Mouse (Mus musculus): ENCODE data around the gene Nckap5. TPM values are rescaled to one million over a fixed set of nuclear protein-coding genes. Genes with fewer than 3 reads are reported as not detected.
"Not testable (repeated sequence)": the region's sequence is repeated elsewhere in the genome, so short reads cannot be mapped to it uniquely, and the experiment has no call there.

Gene Nckap5
- polyA plus RNA-seq, 1 experiment from 2014 or later, result 24.1 TPM

- 85% methylated on average over 6 of the region's 6 CpGs for WGBS
- H3K36me3 ChIP-seq, result no peaks in the 10 kb centered on the region
- ATAC-seq (ENCODE audit: low FRiP score), result no peak
Measured at GRCm38 (mm10) chr1:126152217-126152616, 678.4 kb downstream of the Nckap5 start.

GRCm38 (mm10) chr1:126149966-126150365 is 680.6 kb downstream of the Nckap5 start:
- Histone ChIP-seq H3K4me3 (no peak overlapping the region), H3K27me3 (no peaks in the 10 kb centered on the region), H3K4me2 (replicated peaks) (no peak overlapping the region), H3K9me3 (replicated peaks) (no peaks in the 10 kb centered on the region), H3K9ac (no peak overlapping the region), H3K27ac (no peak overlapping the region), H3K4me1 (no peaks in the 10 kb centered on the region), H3K36me3 (no peaks in the 10 kb centered on the region)
- no peak for ATAC-seq (ENCODE audit: low FRiP score)

More at GRCm38 (mm10) chr1:126152217-126152616, 678.4 kb downstream of the Nckap5 start:
- Histone ChIP-seq H3K9me3 (replicated peaks) (no peaks in the 10 kb centered on the region), H3K4me3 (no peak overlapping the region), H3K4me1 (no peaks in the 10 kb centered on the region), H3K9ac (no peak overlapping the region), H3K27ac (no peak overlapping the region), H3K27me3 (no peaks in the 10 kb centered on the region), H3K4me2 (replicated peaks) (no peak overlapping the region)

GRCm38 (mm10) chr1:126135717-126136116 is 694.9 kb downstream of the Nckap5 start:
- no peaks in the 10 kb centered on the region for H3K36me3 ChIP-seq
- whole genome bisulfite sequencing, result 88% methylated on average over 3 of the region's 3 CpGs
- no peak overlapping the region for H3K4me3 ChIP-seq
- no peaks in the 10 kb centered on the region for H3K27me3 ChIP-seq
- H3K4me2 ChIP-seq (replicated peaks), result no peak overlapping the region
- ATAC-seq (ENCODE audit: low FRiP score), result no peak
- H3K27ac ChIP-seq, result no peak overlapping the region
- no peaks in the 10 kb centered on the region for H3K4me1 ChIP-seq
- H3K9ac ChIP-seq, result no peak overlapping the region
- no peaks in the 10 kb centered on the region for H3K9me3 ChIP-seq (replicated peaks)

DNA sequence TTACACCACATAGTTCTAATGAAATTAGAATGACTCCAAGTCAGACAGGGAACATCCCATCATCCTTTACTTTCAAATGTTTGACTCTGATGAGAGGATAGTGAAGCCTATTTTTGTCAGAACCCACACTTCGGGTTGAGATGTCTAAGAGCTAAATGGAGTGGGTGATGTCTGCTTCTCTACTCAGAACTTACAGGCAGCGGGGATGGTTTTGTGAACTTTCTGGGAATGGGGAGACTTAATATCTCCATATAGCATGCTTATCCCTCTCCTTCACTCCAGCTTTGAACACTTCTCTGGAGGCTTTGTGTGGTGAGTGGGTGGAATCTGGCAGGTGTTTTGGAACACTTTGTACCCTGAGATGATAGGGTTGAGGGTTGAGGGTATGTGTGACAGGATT is 698.3 kb downstream of the Nckap5 start:
- no peak for ATAC-seq (ENCODE audit: low FRiP score)
- Histone ChIP-seq H3K27ac (no peak overlapping the region), H3K4me3 (no peak overlapping the region), H3K9me3 (replicated peaks) (no peaks in the 10 kb centered on the region), H3K4me1 (0 out of 2 replicates have a peak, but pooled peaks cover 3% of the 10 kb centered on the region), H3K9ac (no peak overlapping the region), H3K27me3 (no peaks in the 10 kb centered on the region; the same call in 1 of the 2 replicates), H3K4me2 (replicated peaks) (no peak overlapping the region), H3K36me3 (no peaks in the 10 kb centered on the region)
- 94% methylated on average over 2 of the region's 2 CpGs for WGBS

DNA sequence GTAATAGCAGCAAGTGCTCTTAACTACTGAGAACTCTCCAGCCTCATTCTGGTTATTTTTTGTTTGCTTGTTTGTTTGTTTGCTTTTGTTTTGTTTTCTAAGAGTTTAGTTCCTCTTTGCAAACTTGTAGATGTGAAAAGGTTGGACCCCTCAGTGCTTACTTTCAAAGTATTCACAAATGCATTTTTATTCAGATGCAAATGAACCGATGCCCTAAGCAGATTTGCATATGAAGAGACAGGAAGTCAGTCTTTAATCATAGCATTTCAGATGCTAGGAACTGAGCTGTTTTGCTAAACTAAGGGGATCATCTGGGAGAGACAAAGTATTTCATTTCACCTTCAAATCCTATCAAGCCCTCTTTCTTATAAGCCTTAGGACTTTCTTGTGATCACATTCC is 701.5 kb downstream of the Nckap5 start:
- Histone ChIP-seq H3K27ac (no peak overlapping the region), H3K36me3 (no peaks in the 10 kb centered on the region), H3K9me3 (replicated peaks) (no peaks in the 10 kb centered on the region), H3K9ac (no peak overlapping the region), H3K4me3 (no peak overlapping the region), H3K4me2 (replicated peaks) (no peak overlapping the region), H3K27me3 (no peaks in the 10 kb centered on the region; the same call in 1 of the 2 replicates), H3K4me1 (0 out of 2 replicates have a peak, but pooled peaks cover 3% of the 10 kb centered on the region)
- no peak for ATAC-seq (ENCODE audit: low FRiP score)
- WGBS, result 21% methylated on average over 1 of the region's 1 CpGs

- no peak for ATAC-seq (ENCODE audit: low FRiP score)
- Histone ChIP-seq H3K4me3 (no peak overlapping the region), H3K9me3 (replicated peaks) (no peaks in the 10 kb centered on the region), H3K27ac (no peak overlapping the region), H3K4me2 (replicated peaks) (no peak overlapping the region), H3K36me3 (no peaks in the 10 kb centered on the region), H3K9ac (no peak overlapping the region), H3K27me3 (no peaks in the 10 kb centered on the region; the same call in 1 of the 2 replicates), H3K4me1 (no peaks in the 10 kb centered on the region)
- WGBS, result 78% methylated on average over 5 of the region's 5 CpGs
Measured at GRCm38 (mm10) chr1:126123111-126123510, 707.5 kb downstream of the Nckap5 start.

DNA sequence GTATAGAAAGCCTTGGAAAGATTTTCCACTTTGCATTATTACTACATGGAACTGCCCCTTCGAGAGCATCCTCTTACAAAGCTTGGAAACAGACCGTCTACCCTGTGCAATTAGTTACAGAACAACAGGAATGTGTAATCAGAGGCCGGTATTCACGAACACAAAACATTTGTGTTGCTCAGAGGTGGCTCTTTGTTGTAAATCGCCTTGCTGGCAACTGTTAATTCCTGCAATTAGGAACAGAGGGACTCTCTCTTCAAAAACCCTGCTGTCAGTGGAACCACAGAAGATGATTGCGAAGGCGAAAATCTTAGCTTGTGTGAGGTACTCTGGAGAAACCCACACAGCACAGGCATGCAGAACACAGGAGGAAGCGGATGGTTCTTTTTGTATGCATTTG is 710.1 kb downstream of the Nckap5 start:
- Histone ChIP-seq H3K9ac (no peak overlapping the region), H3K9me3 (replicated peaks) (no peaks in the 10 kb centered on the region), H3K27ac (no peak overlapping the region), H3K27me3 (no peaks in the 10 kb centered on the region), H3K4me2 (replicated peaks) (no peak overlapping the region), H3K4me3 (no peak overlapping the region), H3K4me1 (no peaks in the 10 kb centered on the region), H3K36me3 (no peaks in the 10 kb centered on the region)
- WGBS, result 50% methylated on average over 8 of the region's 8 CpGs
- no peak for ATAC-seq (ENCODE audit: low FRiP score)

DNA sequence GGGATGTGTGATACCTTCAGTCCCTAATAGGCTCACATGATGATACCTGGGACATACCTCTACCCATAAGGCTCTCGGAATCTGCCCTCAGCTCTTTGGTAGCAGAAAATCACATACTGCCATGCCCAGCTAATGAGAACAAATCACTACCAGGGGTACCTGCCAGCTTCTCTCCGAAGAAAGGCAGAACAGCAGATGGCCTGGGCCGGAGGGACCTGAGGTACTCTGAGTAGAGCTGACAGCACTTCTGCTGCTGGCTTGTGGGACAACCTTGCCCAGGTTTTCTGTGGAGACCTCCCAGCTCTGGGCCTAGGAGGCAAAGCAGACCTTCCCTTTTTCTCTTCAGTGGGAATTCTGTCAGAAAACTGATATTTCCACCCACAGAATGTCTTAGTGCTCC is 714.6 kb downstream of the Nckap5 start:
- Histone ChIP-seq H3K27me3 (no peaks in the 10 kb centered on the region), H3K9ac (no peak overlapping the region), H3K36me3 (no peaks in the 10 kb centered on the region), H3K4me3 (no peak overlapping the region), H3K4me1 (no peaks in the 10 kb centered on the region), H3K9me3 (replicated peaks) (no peaks in the 10 kb centered on the region), H3K4me2 (replicated peaks) (no peak overlapping the region), H3K27ac (no peak overlapping the region)
- ATAC-seq (ENCODE audit: low FRiP score), result no peak
- WGBS, result 81% methylated on average over 3 of the region's 3 CpGs

- H3K4me3 ChIP-seq, result no peak overlapping the region
- no peaks in the 10 kb centered on the region for H3K4me1 ChIP-seq
- H3K27ac ChIP-seq, result no peak overlapping the region
- WGBS, result 61% methylated on average over 3 of the region's 3 CpGs
- H3K9me3 ChIP-seq (replicated peaks), result no peaks in the 10 kb centered on the region
- H3K36me3 ChIP-seq, result peaks cover 8% of the 10 kb centered on the region
- H3K27me3 ChIP-seq, result no peaks in the 10 kb centered on the region
- ATAC-seq (ENCODE audit: low FRiP score), result peak; percentile 76
- H3K9ac ChIP-seq, result no peak overlapping the region
- H3K4me2 ChIP-seq (replicated peaks), result no peak overlapping the region
Measured at GRCm38 (mm10) chr1:126105673-126106256, 724.8 kb downstream of the Nckap5 start.

DNA sequence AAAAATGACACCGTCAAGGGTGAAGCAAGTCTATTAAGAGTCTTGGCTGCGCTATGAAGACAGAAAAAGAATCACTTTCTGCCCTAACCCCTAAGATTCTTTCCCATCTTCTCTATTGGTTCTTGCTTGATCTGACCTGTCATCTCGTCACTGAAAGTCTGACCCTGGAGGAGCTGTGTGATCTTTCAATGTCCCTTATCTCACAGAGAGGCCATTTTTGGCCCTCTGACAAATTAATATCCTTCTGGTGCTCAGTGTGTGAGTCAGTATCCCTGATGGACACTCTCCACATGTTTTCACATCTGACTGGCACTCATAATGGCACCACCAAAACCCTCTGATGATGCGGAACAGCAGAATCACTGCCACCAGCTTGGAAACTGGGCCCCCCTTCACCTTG is 736.3 kb downstream of the Nckap5 start:
- 86% methylated on average over 4 of the region's 4 CpGs for WGBS

GRCm38 (mm10) chr1:126091979-126092378 is 738.6 kb downstream of the Nckap5 start:
- not testable (repeated sequence) for H3K9ac ChIP-seq; H3K36me3 ChIP-seq; H3K4me1 ChIP-seq; H3K4me2 ChIP-seq (replicated peaks); ATAC-seq (ENCODE audit: low FRiP score); H3K27me3 ChIP-seq; H3K27ac ChIP-seq; H3K9me3 ChIP-seq (replicated peaks); H3K4me3 ChIP-seq
- WGBS, result 96% methylated on average over 2 of the region's 2 CpGs

More for the DNA sequence above, 736.3 kb downstream of the Nckap5 start:
- Histone ChIP-seq H3K4me2 (replicated peaks) (no peak overlapping the region), H3K4me3 (no peak overlapping the region), H3K27ac (no peak overlapping the region), H3K36me3 (no peaks in the 10 kb centered on the region), H3K9me3 (replicated peaks) (no peaks in the 10 kb centered on the region), H3K4me1 (no peaks in the 10 kb centered on the region), H3K27me3 (no peaks in the 10 kb centered on the region), H3K9ac (no peak overlapping the region)
- no peak for ATAC-seq (ENCODE audit: low FRiP score)

GRCm38 (mm10) chr1:126087181-126087580 is 743.4 kb downstream of the Nckap5 start:
- ATAC-seq (ENCODE audit: low FRiP score), result no peak
- no peak overlapping the region for H3K9ac ChIP-seq
- H3K9me3 ChIP-seq (replicated peaks), result no peaks in the 10 kb centered on the region
- WGBS, result 88% methylated on average over 7 of the region's 7 CpGs
- H3K4me3 ChIP-seq, result no peak overlapping the region
- H3K36me3 ChIP-seq, result no peaks in the 10 kb centered on the region
- no peak overlapping the region for H3K4me2 ChIP-seq (replicated peaks)
- no peaks in the 10 kb centered on the region for H3K27me3 ChIP-seq
- no peaks in the 10 kb centered on the region for H3K4me1 ChIP-seq
- H3K27ac ChIP-seq, result no peak overlapping the region

DNA sequence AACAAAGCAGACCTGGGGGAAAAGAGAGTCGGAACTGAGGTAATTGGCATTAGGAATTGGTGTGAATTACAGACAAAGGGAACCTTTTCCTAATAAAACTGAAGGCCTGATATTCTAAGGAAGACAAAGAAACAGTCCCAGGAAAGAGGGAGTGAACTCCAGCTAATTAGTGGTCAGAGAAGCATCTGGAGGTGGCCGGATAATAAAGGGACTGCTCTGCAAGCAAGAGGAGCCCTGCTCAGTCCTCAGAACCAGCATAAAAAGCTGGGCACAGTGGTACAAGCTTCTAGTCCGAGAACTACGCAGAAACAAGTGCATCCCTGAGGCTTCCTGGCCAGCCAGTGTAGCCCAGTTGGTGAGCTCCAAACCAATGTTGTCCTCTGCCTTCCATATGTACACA is 754.3 kb downstream of the Nckap5 start:
- WGBS, result 43% methylated on average over 4 of the region's 4 CpGs
- ATAC-seq (ENCODE audit: low FRiP score), result no peak
- no peaks in the 10 kb centered on the region for H3K4me1 ChIP-seq
- no peaks in the 10 kb centered on the region for H3K9me3 ChIP-seq (replicated peaks)
- no peak overlapping the region for H3K9ac ChIP-seq
- H3K4me2 ChIP-seq (replicated peaks), result no peak overlapping the region
- H3K27me3 ChIP-seq, result no peaks in the 10 kb centered on the region
- H3K27ac ChIP-seq, result no peak overlapping the region
- no peak overlapping the region for H3K4me3 ChIP-seq
- H3K36me3 ChIP-seq, result no peaks in the 10 kb centered on the region
